Mouse (Mus musculus) bone marrow macrophage, adult 2 months (primary cell): Measurements from ENCODE around the gene Dusp11. TPM values are rescaled to one million over a fixed set of nuclear protein-coding genes. Genes with fewer than 3 reads are reported as not detected.
"Not testable (repeated sequence)": the region's sequence is repeated elsewhere in the genome, so short reads cannot be mapped to it uniquely, and the experiment has no call there.

Source experiments
- H3K27ac ChIP-seq: 2 replicates; pipeline ENCODE4 v1.5.1; 2012; ENCODE audit warnings: low read depth, low read length; ENCODE audit not compliant: insufficient read depth
- H3K4me1 ChIP-seq: 2 replicates; pipeline ENCODE4 v1.6.1; 2012; ENCODE audit warnings: low read length; ENCODE audit not compliant: control insufficient read depth, insufficient read depth
- H3K4me3 ChIP-seq: 2 replicates; pipeline ENCODE4 v1.5.1; 2012; ENCODE audit warnings: mild to moderate bottlenecking, low read length, moderate library complexity; ENCODE audit not compliant: insufficient read depth
- CTCF ChIP-seq: IDR thresholded peaks from 2 replicates; pipeline ENCODE4 v1.5.1; 2012; ENCODE audit warnings: low read depth, mild to moderate bottlenecking, low read length, moderate library complexity
- POLR2A ChIP-seq: IDR thresholded peaks from 2 replicates; pipeline ENCODE4 v1.6.1; 2012; ENCODE audit warnings: mild to moderate bottlenecking, low read depth, low read length, borderline replicate concordance
- polyA plus RNA-seq: library from polyadenylated mRNA; stranded (reverse); fragments of >200 nt; gene quantifications from 2 replicates; pipeline ENCODE4 v1.2.4, GENCODE M21; 2012; ENCODE audit not compliant: missing spikeins, insufficient read depth, insufficient read length

The Dusp11 gene
- polyA plus RNA-seq, 1 experiment = 108 TPM

DNA sequence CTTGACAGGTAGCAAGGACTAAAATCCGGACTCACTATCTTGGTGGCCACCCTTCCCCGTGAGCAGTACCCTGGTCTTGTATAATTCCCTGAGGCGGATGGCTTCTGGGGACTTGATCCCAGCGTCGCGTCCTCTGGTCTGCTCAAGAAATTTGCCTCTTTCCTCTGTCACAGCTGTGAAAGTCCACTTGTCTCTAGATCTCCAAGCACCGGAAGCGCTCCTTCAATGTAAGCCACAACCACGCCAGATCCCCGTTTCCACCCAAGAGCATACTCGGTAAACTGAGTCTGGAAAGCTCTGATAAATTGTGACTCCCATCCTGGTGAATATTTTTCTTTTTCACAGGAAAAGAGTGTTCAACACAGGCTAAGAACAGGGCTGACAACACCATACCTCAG is 46.3 kb downstream of the Dusp11 start:
- peak overlapping the region; percentile 84 for H3K27ac ChIP-seq
- H3K4me1 ChIP-seq = peaks cover 8% of the 10 kb centered on the region

DNA sequence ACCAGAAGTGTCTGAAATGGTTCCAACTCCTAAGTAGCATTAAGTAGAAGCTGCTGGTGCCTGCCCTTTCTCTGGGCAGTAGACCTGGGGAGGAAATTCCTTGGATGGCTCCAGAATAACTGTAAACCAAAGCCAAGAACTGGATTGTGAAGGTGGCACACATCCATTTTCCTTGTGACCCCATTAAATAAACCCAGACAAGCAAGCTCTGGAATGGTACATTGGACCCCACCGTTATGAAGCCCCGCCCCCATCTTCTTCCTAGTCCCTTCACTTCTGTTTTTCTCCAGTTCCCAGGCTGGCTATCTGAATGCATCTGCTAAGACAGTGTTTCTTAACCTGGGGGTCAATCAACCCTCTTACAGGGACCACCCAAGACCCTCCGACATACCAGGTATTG is 49.9 kb downstream of the Dusp11 start, which contains the start of gene Tprkb:
Tprkb (plus strand) TSS at position 279 of the 400 bp plus-strand sequence.
- peaks cover 8% of the 10 kb centered on the region for H3K4me1 ChIP-seq
- H3K4me3 ChIP-seq = no peak within 1 kb of the TSS
- no peak for TF ChIP-seq POLR2A
- no peak for TF ChIP-seq CTCF
- no peak within 1 kb of the TSS for H3K27ac ChIP-seq

More for the DNA sequence above, 46.3 kb downstream of the Dusp11 start:
- H3K4me3 ChIP-seq = peak overlapping the region; percentile 69
- TF ChIP-seq CTCF = no peak
- no peak for TF ChIP-seq POLR2A

DNA sequence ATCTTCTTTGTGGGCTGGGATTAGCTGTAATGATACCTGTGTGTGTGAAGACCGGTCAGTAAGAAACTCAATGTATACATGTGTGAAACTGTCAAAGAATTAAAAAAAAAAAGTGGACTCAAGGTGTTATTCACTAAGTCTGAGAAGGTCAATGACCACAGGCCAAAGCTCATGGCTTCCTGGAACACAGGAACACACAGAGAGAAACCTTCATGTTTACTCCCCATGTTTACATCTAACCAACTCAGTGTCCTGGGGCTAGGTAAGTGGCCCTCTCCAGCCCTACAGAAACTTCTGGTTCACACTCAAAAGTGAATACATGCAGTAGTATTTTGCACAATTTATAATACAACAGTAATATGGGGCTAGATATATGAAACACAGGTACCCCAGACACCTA is 51.8 kb downstream of the Dusp11 start:
- no peak overlapping the region for H3K4me3 ChIP-seq
- peaks cover 7% of the 10 kb centered on the region for H3K4me1 ChIP-seq
- no peak overlapping the region for H3K27ac ChIP-seq
- TF ChIP-seq POLR2A = no peak
- no peak for TF ChIP-seq CTCF

DNA sequence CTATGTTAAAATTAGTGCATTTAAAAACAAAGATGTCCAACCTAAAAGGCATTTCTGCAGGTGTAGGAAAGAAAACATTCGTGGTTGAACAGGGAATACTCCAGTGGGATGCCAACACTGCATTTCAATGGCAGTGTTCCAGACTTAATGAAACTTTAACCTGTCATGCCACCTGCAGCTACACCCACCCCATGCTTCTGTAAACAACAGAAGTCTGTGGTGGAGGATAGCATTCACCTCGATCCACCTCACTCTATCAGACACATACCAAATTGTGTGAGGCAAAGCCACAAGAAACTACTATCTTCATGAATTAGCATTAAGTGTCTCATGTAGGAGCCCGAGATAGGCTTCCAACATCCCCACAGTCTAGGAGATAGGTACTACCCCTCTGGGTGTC is 53.1 kb downstream of the Dusp11 start:
- TF ChIP-seq CTCF (no peak), POLR2A (no peak)
- Histone ChIP-seq H3K4me3 (no peak overlapping the region), H3K4me1 (no peaks in the 10 kb centered on the region), H3K27ac (no peak overlapping the region)

DNA sequence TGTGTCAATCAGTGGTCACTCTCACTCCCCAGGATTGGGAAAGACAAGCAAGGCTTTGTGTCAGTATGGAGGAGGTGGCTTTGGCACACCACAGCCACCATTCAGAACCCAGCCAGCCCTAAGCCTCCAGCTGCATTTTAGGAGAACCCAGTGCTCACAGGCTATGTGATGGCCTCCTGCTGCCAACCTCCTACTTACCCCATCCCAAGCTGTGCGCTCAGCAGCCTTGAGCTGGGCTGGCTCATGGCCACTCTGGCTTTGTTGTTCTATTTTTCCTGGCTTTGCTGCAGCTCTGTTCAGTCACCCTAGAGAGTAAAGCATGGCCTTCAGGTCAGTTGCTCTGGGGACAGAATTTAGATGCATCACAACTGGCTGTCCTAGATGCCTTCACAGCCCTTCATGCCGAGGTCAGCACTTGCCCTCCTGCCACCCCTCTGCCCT is 54.5 kb downstream of the Dusp11 start:
- not testable (repeated sequence) for H3K4me3 ChIP-seq, H3K27ac ChIP-seq, H3K4me1 ChIP-seq

DNA sequence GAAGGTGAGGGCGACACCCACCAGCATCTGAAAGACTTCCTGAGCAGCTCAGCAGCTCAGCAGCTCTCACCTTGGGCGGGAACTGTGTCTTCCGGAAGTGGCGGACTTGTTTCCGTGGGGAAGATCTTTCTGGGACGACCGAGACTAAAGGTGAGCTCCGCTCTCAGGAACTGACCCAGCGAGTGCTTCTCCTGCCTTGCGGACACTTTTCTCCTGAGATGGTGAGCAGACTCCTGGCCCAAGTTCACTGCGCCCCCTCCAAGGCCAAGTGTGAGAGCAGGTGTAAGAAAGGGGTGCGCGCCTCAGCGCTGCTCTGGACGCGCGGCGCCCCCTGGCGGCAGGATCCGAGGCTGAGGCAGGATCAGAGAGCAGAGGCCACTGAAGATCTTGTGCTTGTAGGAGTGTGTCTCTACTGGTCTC is 56.8 kb downstream of the Dusp11 start, which contains the start of gene Nat8f4:
Nat8f4 (minus strand) TSS at position 243 of the 420 bp plus-strand sequence.
- H3K27ac ChIP-seq, H3K4me1 ChIP-seq: not testable (repeated sequence)
- peak within 1 kb of the TSS; percentile 49 for H3K4me3 ChIP-seq
- peak; percentile 69 for TF ChIP-seq CTCF

DNA sequence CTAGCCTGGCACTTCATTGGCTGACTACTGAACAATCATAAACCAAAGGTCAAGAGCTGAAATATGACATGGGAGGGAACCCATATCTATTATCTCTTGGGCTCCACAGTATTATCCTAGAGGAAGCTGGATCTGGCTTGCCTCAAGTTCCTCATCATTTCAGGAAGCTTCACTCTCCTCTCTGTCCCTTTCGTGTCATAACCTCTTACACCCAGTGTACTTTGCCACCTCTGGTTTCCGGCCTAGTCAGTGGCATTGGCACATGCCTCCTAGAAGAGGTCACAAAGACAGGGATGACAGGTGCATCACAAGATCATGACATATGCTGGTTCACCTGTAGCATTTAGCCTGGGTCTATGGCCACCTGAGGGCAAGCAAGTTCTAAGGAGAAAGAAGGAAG is 59.2 kb downstream of the Dusp11 start:
- H3K4me1 ChIP-seq = no peaks in the 10 kb centered on the region
- H3K4me3 ChIP-seq = no peak overlapping the region
- TF ChIP-seq CTCF = no peak
- TF ChIP-seq POLR2A = no peak
- H3K27ac ChIP-seq = no peak overlapping the region

DNA sequence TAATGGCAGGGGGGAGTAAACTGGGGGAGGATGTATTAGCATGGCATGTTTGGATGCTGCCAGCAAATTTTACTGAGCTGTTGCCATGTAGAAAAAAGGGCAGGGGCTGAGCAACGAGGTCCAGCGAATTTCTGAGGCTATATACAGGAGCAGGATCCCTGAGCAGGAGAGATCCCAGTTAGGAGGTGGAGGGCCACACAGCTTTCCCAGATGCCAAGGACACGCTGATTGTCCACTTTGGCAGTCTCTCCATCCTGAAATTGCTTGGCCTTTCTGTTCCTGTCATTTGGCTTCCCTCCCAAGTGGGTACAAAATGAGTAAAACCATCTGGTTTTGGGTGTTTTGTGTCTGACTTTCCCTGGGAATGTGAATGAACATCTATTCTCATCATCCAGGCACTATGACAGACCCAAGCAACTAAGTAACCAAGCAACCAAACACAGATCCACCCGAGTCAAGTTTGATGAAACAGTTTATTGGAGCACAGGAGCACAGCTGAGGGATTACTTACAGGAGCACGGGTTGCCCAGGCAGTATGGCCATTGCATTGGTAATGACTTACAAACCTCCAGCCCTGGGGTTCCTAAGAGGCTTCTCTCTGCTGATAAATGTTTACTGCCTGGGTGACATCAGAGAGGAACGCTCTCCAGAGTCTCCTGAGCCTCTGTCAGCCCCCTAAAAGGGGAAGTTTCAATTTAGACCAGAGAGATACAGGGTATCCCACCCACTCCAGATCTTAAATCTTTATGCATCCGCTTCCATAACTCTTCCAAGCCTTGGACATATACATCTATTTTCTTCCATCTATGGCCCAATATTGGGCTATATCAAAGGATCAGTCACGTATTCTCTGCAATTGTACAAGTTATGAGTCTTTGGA is 62.6 kb downstream of the Dusp11 start:
- not testable (repeated sequence) for H3K27ac ChIP-seq, H3K4me1 ChIP-seq, H3K4me3 ChIP-seq

DNA sequence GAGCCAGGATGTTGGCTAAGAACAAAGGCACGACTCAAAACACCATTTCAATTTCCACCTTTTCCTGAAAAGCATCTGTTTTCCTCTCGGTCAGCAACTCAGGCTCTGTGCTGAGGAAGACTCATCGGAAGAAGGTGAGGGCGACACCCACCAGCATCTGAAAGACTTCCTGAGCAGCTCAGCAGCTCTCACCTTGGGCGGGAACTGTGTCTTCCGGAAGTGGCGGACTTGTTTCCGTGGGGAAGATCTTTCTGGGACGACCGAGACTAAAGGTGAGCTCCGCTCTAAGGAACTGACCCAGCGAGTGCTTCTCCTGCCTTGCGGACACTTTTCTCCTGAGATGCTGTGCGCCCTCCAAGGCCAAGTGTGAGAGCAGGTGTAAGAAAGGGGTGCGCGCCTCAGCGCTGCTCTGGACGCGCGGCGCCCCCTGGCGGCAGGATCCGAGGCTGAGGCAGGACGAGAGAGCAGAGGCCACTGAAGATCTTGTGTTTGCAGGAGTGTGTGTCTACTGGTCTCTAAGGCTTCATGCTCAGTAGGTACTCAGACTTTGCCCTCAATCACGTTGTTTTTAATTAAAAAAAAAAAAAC is 66.3 kb downstream of the Dusp11 start:
- H3K27ac ChIP-seq, H3K4me1 ChIP-seq, H3K4me3 ChIP-seq: not testable (repeated sequence)

Other genes with a start within 250 kb of the Dusp11 start
- gene Nat8f7, start 248.5 kb downstream of the Dusp11 start, polyA plus RNA-seq = not detected in 2 replicates
- not detected in 2 replicates for gene Nat8f3, start 195.9 kb downstream of the Dusp11 start, polyA plus RNA-seq
- not detected in 2 replicates for gene Nat8f6, start 140.7 kb downstream of the Dusp11 start, polyA plus RNA-seq
- not detected in 2 replicates for gene Nat8f5, start 140.7 kb downstream of the Dusp11 start, polyA plus RNA-seq
- not detected in 2 replicates for gene Nat8, start 129.6 kb downstream of the Dusp11 start, polyA plus RNA-seq
- not detected in 2 replicates for gene Nat8f2, start 92.5 kb downstream of the Dusp11 start, polyA plus RNA-seq
- 0.86 and 0.87 TPM in 2 replicates for gene Nat8f4, start 56.8 kb downstream of the Dusp11 start, polyA plus RNA-seq
- 21.2 and 25.9 TPM in 2 replicates for gene Tprkb, start 49.8 kb downstream of the Dusp11 start, polyA plus RNA-seq
- 3.9 and 9.7 TPM in 2 replicates for gene Nat8f1, start 46.0 kb downstream of the Dusp11 start, polyA plus RNA-seq
- not detected in 2 replicates for gene Figla, start 54.5 kb upstream of the Dusp11 start, polyA plus RNA-seq
- gene Add2, start 67.0 kb upstream of the Dusp11 start, polyA plus RNA-seq = not detected in 2 replicates
- gene Tgfa, start 233.6 kb upstream of the Dusp11 start, polyA plus RNA-seq = not detected in 2 replicates